In genomic region chr6:113737318-113738046, GRCm38 (mm10) we compare ENCODE assay signal across 29 mouse cellular contexts. TPM values are rescaled to one million over a fixed set of nuclear protein-coding genes. Genes with fewer than 3 reads are reported as not detected.
DNase-seq lines count a peak whose midpoint lies in the region; ATAC-seq and TF ChIP-seq lines count a peak whose summit lies in the region.
"Had no signal": no experiment of that assay in that cellular context is flagged by ENCODE, and none has a peak within 500 bp of the region (broad histone marks: within the 10 kb centered on the region; RNA-seq: fewer than 3 reads in every experiment).

No protein-coding gene starts in this region.

- H3K4me2 ChIP-seq in kidney, embryonic 14.5 days (replicated peaks; ENCODE audit: low read depth, low read length), result no peak overlapping the region
- no peak overlapping the region for H3K4me2 ChIP-seq in intestine, embryonic 15.5 days (replicated peaks)
- H3K4me2 ChIP-seq: embryonic facial prominence, embryonic 12.5 days; embryonic facial prominence, embryonic 15.5 days; heart, embryonic 11.5 days; heart, embryonic 15.5 days; hindbrain, embryonic 14.5 days had no signal

- no peak overlapping the region for H3K27ac ChIP-seq in kidney, embryonic 14.5 days (ENCODE audit: low read depth, low read length)
- peak overlapping the region; percentile 75 for H3K27ac ChIP-seq in intestine, embryonic 15.5 days
- peak overlapping the region; percentile 100 for H3K27ac ChIP-seq in small intestine, adult 2 months (ENCODE audit: insufficient read depth, low read depth, low read length)
- H3K27ac ChIP-seq: embryonic facial prominence, embryonic 12.5 days; embryonic facial prominence, embryonic 15.5 days; gastrocnemius, adult 2 months; heart, embryonic 15.5 days; hindbrain, embryonic 14.5 days had no signal

- intact Hi-C loops in heart, postnatal 36 days (cut with DNase I), result loop anchor here (2.0 kb wide), 1 partner anchor 39 kb away; no protein-coding TSS in a partner anchor

- TF ChIP-seq POLR2A in small intestine, adult 2 months (IDR thresholded peaks at IDR 0.05; ENCODE audit: low read depth, low read length), result peak; percentile 45; the same call in 1 of the 2 replicates

- H3K9me3 ChIP-seq in kidney, embryonic 14.5 days (ENCODE audit: control insufficient read depth, low read length), result no peaks in the 10 kb centered on the region
- no peaks in the 10 kb centered on the region for H3K9me3 ChIP-seq in intestine, embryonic 15.5 days
- H3K9me3 ChIP-seq: embryonic facial prominence, embryonic 12.5 days; embryonic facial prominence, embryonic 15.5 days; heart, embryonic 15.5 days had no signal

- no peak overlapping the region for H3K4me3 ChIP-seq in kidney, embryonic 14.5 days (ENCODE audit: low read length)
- no peak overlapping the region for H3K4me3 ChIP-seq in intestine, embryonic 15.5 days (replicated peaks)
- H3K4me3 ChIP-seq in small intestine, adult 2 months (ENCODE audit: low read depth, low read length), result peak overlapping the region; percentile 52
- H3K4me3 ChIP-seq: embryonic facial prominence, embryonic 12.5 days; embryonic facial prominence, embryonic 15.5 days; gastrocnemius, adult 2 months; heart, embryonic 15.5 days had no signal

- DNase-seq in kidney, adult 11 months, result peak; percentile 32
- DNase-seq in kidney, adult 9 months, result peak; percentile 32
- DNase-seq in kidney, postnatal 4 days, result no peak
- DNase-seq in heart, postnatal 36 days, result no peak
- no peak for DNase-seq in thymus, postnatal 14 days
- DNase-seq: adrenal gland, postnatal 14 days; cerebellum, adult 11 months; cerebellum, adult 2 months; cerebellum, adult 9-11 months; cerebellum, postnatal 25 days; forebrain, postnatal 0 days; gastrocnemius, adult 2 months; gastrocnemius, postnatal 14 days; heart, adult 11 months; heart, postnatal 10 days; heart, postnatal 4 days had no signal

- H3K36me3 ChIP-seq in kidney, embryonic 14.5 days (ENCODE audit: control insufficient read depth, insufficient read depth, low read length), result peaks cover 54% of the 10 kb centered on the region
- H3K36me3 ChIP-seq in intestine, embryonic 15.5 days, result peaks cover 16% of the 10 kb centered on the region
- peaks cover 38% of the 10 kb centered on the region for H3K36me3 ChIP-seq in small intestine, adult 2 months (ENCODE audit: control insufficient read depth, insufficient read depth, low read length)

- no peak for TF ChIP-seq CTCF in small intestine, adult 2 months (IDR thresholded peaks at IDR 0.05; ENCODE audit: extremely low read depth, insufficient read length, insufficient replicate concordance, low read depth, low read length)

- no peak overlapping the region for H3K9ac ChIP-seq in kidney, embryonic 14.5 days (ENCODE audit: low read depth, low read length)
- no peak overlapping the region for H3K9ac ChIP-seq in intestine, embryonic 15.5 days
- H3K9ac ChIP-seq: embryonic facial prominence, embryonic 12.5 days; embryonic facial prominence, embryonic 15.5 days; forebrain, postnatal 0 days; heart, embryonic 15.5 days; hindbrain, embryonic 14.5 days had no signal

- H3K4me1 ChIP-seq in kidney, embryonic 14.5 days (ENCODE audit: control insufficient read depth, insufficient read depth, low read length), result peaks cover 10% of the 10 kb centered on the region
- H3K4me1 ChIP-seq in intestine, embryonic 15.5 days (replicated peaks), result peaks cover 8% of the 10 kb centered on the region
- peaks cover 13% of the 10 kb centered on the region for H3K4me1 ChIP-seq in small intestine, adult 2 months (ENCODE audit: control insufficient read depth, insufficient read depth, insufficient read length, low read length)

- no peak for ATAC-seq in kidney, embryonic 14.5 days (ENCODE audit: low FRiP score, low TSS enrichment)
- ATAC-seq in intestine, embryonic 15.5 days, result peak; percentile 88
- ATAC-seq: forebrain, embryonic 14.5 days; forebrain, postnatal 0 days had no signal

- 92% methylated on average over 9 of the region's 9 CpGs for WGBS in kidney, embryonic 14.5 days
- 80% methylated on average over 9 of the region's 9 CpGs for WGBS in intestine, embryonic 15.5 days
- 30% methylated on average over 9 of the region's 9 CpGs for WGBS in small intestine, adult 2 months

- H3K27me3 ChIP-seq in kidney, embryonic 14.5 days (ENCODE audit: control insufficient read depth, insufficient read depth, low read length), result no peaks in the 10 kb centered on the region
- H3K27me3 ChIP-seq in intestine, embryonic 15.5 days (replicated peaks), result no peaks in the 10 kb centered on the region
- H3K27me3 ChIP-seq in small intestine, adult 2 months (ENCODE audit: control insufficient read depth, insufficient read depth, low read length), result no peaks in the 10 kb centered on the region
- H3K27me3 ChIP-seq: embryonic facial prominence, embryonic 12.5 days; embryonic facial prominence, embryonic 15.5 days; heart, embryonic 15.5 days had no signal

RNA-seq across cellular contexts. Expression of gene Sec13, which starts 3.1 kb away (rescaled TPM):
- 286 and 297 TPM in 2 replicates for polyA plus RNA-seq in kidney, embryonic 14.5 days (2014; fragmentation: Nextera tagmentation; extraction: Ambion mirVana)
- polyA plus RNA-seq in intestine, embryonic 15.5 days (2015; fragmentation: Nextera tagmentation; extraction: Ambion mirVana), result 254 and 276 TPM in 2 replicates
- polyA plus RNA-seq in small intestine, adult 2 months (2012; rRNA removed), result 168 and 249 TPM in 2 replicates
- total RNA-seq in heart, postnatal 36 days (2021), result 10 to 100 TPM; 68.4 to 69.3 TPM

RNA-seq across cellular contexts. Expression of gene Ghrl, which starts 17.8 kb away (rescaled TPM):
- 0.37 and 0.60 TPM in 2 replicates for polyA plus RNA-seq in kidney, embryonic 14.5 days (2014; fragmentation: Nextera tagmentation; extraction: Ambion mirVana)
- polyA plus RNA-seq in intestine, embryonic 15.5 days (2015; fragmentation: Nextera tagmentation; extraction: Ambion mirVana), result 103 and 125 TPM in 2 replicates
- 14.0 and 50.2 TPM in 2 replicates for polyA plus RNA-seq in small intestine, adult 2 months (2012; rRNA removed)
- total RNA-seq in heart, postnatal 36 days (2021), result not detected
- total RNA-seq: adrenal gland, adult 18-20 months; adrenal gland, postnatal 14 days; common myeloid progenitor, adult 5-6 weeks; forebrain, postnatal 0 days; gastrocnemius, postnatal 4 days; heart, adult 8-10 months; heart, postnatal 10 days; heart, postnatal 4 days had no signal
- polyA plus RNA-seq: embryonic facial prominence, embryonic 12.5 days had no signal

RNA-seq across cellular contexts. Expression of gene Tatdn2, which starts 40.6 kb away (rescaled TPM):
- polyA plus RNA-seq in kidney, embryonic 14.5 days (2014; fragmentation: Nextera tagmentation; extraction: Ambion mirVana), result 0.93 and 1.9 TPM in 2 replicates
- 0.97 and 1.2 TPM in 2 replicates for polyA plus RNA-seq in intestine, embryonic 15.5 days (2015; fragmentation: Nextera tagmentation; extraction: Ambion mirVana)
- polyA plus RNA-seq in small intestine, adult 2 months (2012; rRNA removed), result 11.3 and 16.6 TPM in 2 replicates
- 10 to 100 TPM; 56.1 to 62.1 TPM for total RNA-seq in heart, postnatal 36 days (2021)

Comparison
In these comparisons a context has a peak if more than half of its experiments do, and no peak if none do; other contexts are left out.
1. DNase-seq: peak in kidney, adult 11 months (single experiment) and kidney, adult 9 months (single experiment); none in kidney, postnatal 4 days (0 of 2), heart, postnatal 36 days (0 of 2) and thymus, postnatal 14 days (single experiment).